Mouse (Mus musculus) intestine, embryonic 14.5 days (tissue): ENCODE measurements at regions not wholly inside any gene's neighbourhood (a gene's known extent, or its start where the extent isn't known, plus 50 kb on each side); places are given as distances from the start of the nearest gene placed in this dataset.

Experiments
- ATAC-seq: fragments of 200-750 bp; cut with Nextera tagmentation; replicated peaks from 2 replicates; pipeline ENCODE4 v1.8.0; 2017; ENCODE audit warnings: low read depth, moderate number of reproducible peaks, moderate TSS enrichment, moderate library complexity; ENCODE audit not compliant: low FRiP score, low TSS enrichment
- DNase-seq: peaks from one replicate; pipeline ENCODE4 v3.0.0-alpha.2; 2018; ENCODE audit warnings: low spot score
- H3K27ac ChIP-seq: fragments of 300-500 bp; sonication (generic); 2 replicates; pipeline ENCODE4 v1.5.1; 2014; ENCODE audit warnings: low read depth, mild to moderate bottlenecking, control low read depth
- H3K27me3 ChIP-seq: fragments of 300-500 bp; sonication (generic); replicated peaks from 2 replicates; pipeline ENCODE4 v1.6.1; 2014; ENCODE audit warnings: low read length, control low read depth; ENCODE audit not compliant: control insufficient read depth, insufficient read depth
- H3K36me3 ChIP-seq: fragments of 300-500 bp; sonication (generic); 2 replicates; pipeline ENCODE4 v1.6.1; 2014; ENCODE audit warnings: low read length, control low read depth; ENCODE audit not compliant: control insufficient read depth, insufficient read depth
- H3K4me1 ChIP-seq: fragments of 300-500 bp; sonication (generic); replicated peaks from 2 replicates; pipeline ENCODE4 v1.6.1; 2014; ENCODE audit warnings: low read length, control low read depth, mixed read lengths; ENCODE audit not compliant: control insufficient read depth, insufficient read depth
- H3K4me2 ChIP-seq: fragments of 300-500 bp; sonication (generic); 2 replicates; pipeline ENCODE4 v1.6.1; 2014; ENCODE audit warnings: low read length
- H3K4me3 ChIP-seq: fragments of 300-500 bp; sonication (generic); 2 replicates; pipeline ENCODE4 v1.5.1; 2014; ENCODE audit warnings: low read depth, low read length, control low read depth, mixed read lengths
- H3K9ac ChIP-seq: fragments of 300-500 bp; sonication (generic); 2 replicates; pipeline ENCODE4 v1.6.1; 2014; ENCODE audit warnings: mild to moderate bottlenecking, low read length
- H3K9me3 ChIP-seq: fragments of 300-500 bp; sonication (generic); 2 replicates; pipeline ENCODE4 v1.6.1; 2016; ENCODE audit warnings: low read length, control low read depth; ENCODE audit not compliant: control insufficient read depth
- WGBS: fragments of 180-500 bp; shearing (Covaris S2); extraction: QIAGEN DNeasy Blood & Tissue Kit; methylation state at CpG from one replicate; pipeline ENCODE4 v1.1.7; 2014; 5-methylcytosine and 5-hydroxymethylcytosine counted together

DNA sequence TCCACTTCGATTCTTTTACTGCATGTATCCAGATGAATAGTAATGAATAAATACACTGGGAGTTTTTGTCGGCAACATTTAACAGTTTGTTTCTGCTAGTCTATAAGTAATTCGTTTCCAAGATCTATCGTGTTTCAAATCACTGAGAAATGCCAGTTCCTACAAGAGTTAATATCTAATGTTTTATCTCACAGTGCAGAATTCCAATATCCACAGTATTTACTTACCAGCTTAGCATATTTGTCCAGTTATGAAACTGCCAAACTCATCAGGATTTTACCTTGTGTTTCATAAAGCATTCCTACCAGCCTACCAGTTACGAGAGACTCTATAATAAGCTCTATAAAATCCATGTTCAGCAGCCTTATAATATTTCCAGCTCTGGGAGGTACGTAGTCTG is 385.1 kb upstream of the Xrcc4 start:
- WGBS: 76% methylated on average over 6 of the region's 6 CpGs
- ATAC-seq (no peak), DNase-seq (no peak)
- Histone ChIP-seq H3K27me3 (no peaks in the 10 kb centered on the region), H3K9me3 (no peaks in the 10 kb centered on the region), H3K9ac (no peak overlapping the region), H3K36me3 (no peaks in the 10 kb centered on the region), H3K4me3 (no peak overlapping the region), H3K27ac (no peak overlapping the region), H3K4me1 (no peaks in the 10 kb centered on the region), H3K4me2 (no peak overlapping the region)

- DNase-seq (no peak), ATAC-seq (no peak)
- no peak overlapping the region for H3K9ac ChIP-seq
- no peak overlapping the region for H3K27ac ChIP-seq
- H3K4me2 ChIP-seq: no peak overlapping the region
- H3K27me3 ChIP-seq: no peaks in the 10 kb centered on the region
- H3K9me3 ChIP-seq: no peaks in the 10 kb centered on the region
- no peaks in the 10 kb centered on the region for H3K36me3 ChIP-seq
- H3K4me3 ChIP-seq: no peak overlapping the region
- no peaks in the 10 kb centered on the region for H3K4me1 ChIP-seq
These were observed 384.6 kb upstream of the Xrcc4 start for GRCm38 (mm10) chr13:90474053-90474452.

GRCm38 (mm10) chr13:90473041-90473825 is 383.8 kb upstream of the Xrcc4 start:
- DNase-seq (no peak), ATAC-seq (no peak)
- WGBS: 89% methylated on average over 8 of the region's 8 CpGs
- H3K4me1 ChIP-seq: no peaks in the 10 kb centered on the region
- no peak overlapping the region for H3K27ac ChIP-seq
- no peak overlapping the region for H3K4me3 ChIP-seq
- H3K9me3 ChIP-seq: no peaks in the 10 kb centered on the region
- no peak overlapping the region for H3K4me2 ChIP-seq
- no peaks in the 10 kb centered on the region for H3K36me3 ChIP-seq
- no peaks in the 10 kb centered on the region for H3K27me3 ChIP-seq
- H3K9ac ChIP-seq: no peak overlapping the region

- H3K9me3 ChIP-seq: no peaks in the 10 kb centered on the region
- peaks cover 10% of the 10 kb centered on the region; the same call in 1 of the 2 replicates for H3K4me1 ChIP-seq
- no peak overlapping the region for H3K27ac ChIP-seq
- H3K4me2 ChIP-seq: no peak overlapping the region
- no peak overlapping the region for H3K4me3 ChIP-seq
- no peaks in the 10 kb centered on the region for H3K27me3 ChIP-seq
- H3K36me3 ChIP-seq: no peaks in the 10 kb centered on the region
- 75% methylated on average over 5 of the region's 5 CpGs for WGBS
- no peak overlapping the region for H3K9ac ChIP-seq
- ATAC-seq: no peak
- DNase-seq: no peak
These were observed 376.7 kb upstream of the Xrcc4 start for GRCm38 (mm10) chr13:90466096-90466495.

GRCm38 (mm10) chr13:90464051-90464450 is 374.6 kb upstream of the Xrcc4 start:
- no peaks in the 10 kb centered on the region for H3K36me3 ChIP-seq
- ATAC-seq: peak; percentile 57; the same call in 1 of the 2 replicates
- H3K4me3 ChIP-seq: no peak overlapping the region
- no peaks in the 10 kb centered on the region for H3K27me3 ChIP-seq
- WGBS: 61% methylated on average over 2 of the region's 2 CpGs
- no peak for DNase-seq
- no peaks in the 10 kb centered on the region for H3K9me3 ChIP-seq
- H3K4me1 ChIP-seq: peaks cover 10% of the 10 kb centered on the region; the same call in 1 of the 2 replicates
- no peak overlapping the region for H3K4me2 ChIP-seq
- no peak overlapping the region for H3K9ac ChIP-seq
- no peak overlapping the region for H3K27ac ChIP-seq

- Histone ChIP-seq H3K4me3 (no peak overlapping the region), H3K27me3 (no peaks in the 10 kb centered on the region), H3K27ac (no peak overlapping the region), H3K4me2 (no peak overlapping the region), H3K9ac (no peak overlapping the region), H3K36me3 (no peaks in the 10 kb centered on the region), H3K4me1 (peaks cover 10% of the 10 kb centered on the region; the same call in 1 of the 2 replicates), H3K9me3 (no peaks in the 10 kb centered on the region)
- WGBS: 53% methylated on average over 2 of the region's 2 CpGs
- peak; percentile 79 for ATAC-seq
- no peak for DNase-seq
These were observed 374.0 kb upstream of the Xrcc4 start for GRCm38 (mm10) chr13:90463381-90463780.

- no peak overlapping the region for H3K9ac ChIP-seq
- H3K36me3 ChIP-seq: no peaks in the 10 kb centered on the region
- H3K4me1 ChIP-seq: no peaks in the 10 kb centered on the region
- H3K9me3 ChIP-seq: peaks cover 11% of the 10 kb centered on the region; the same call in 1 of the 2 replicates
- no peak overlapping the region for H3K4me2 ChIP-seq
- H3K27me3 ChIP-seq: no peaks in the 10 kb centered on the region
- ATAC-seq (no peak), DNase-seq (no peak)
- no peak overlapping the region for H3K4me3 ChIP-seq
- H3K27ac ChIP-seq: no peak overlapping the region
These were observed 365.2 kb upstream of the Xrcc4 start for GRCm38 (mm10) chr13:90454631-90455030.

DNA sequence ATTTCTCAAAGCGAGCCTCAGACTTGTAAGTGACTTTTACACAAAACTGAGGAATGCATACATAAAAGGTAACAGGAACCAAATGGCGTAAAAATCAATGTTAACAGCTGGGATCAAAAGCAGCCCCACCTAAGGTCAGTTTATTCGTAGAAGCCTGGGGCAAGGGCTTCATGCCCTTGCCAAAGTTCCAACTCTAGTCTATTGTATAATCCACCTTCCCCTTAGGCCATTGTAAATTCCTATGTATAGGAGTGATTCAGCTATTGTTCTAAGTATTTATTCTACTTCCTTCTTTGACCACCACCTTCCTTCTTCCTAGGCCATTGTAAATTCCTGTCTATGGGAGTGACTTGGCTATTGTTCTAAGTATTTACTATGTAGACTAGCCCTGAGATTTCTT is 337.5 kb upstream of the Xrcc4 start:
- WGBS: 85% methylated on average over 3 of the region's 3 CpGs
- Histone ChIP-seq H3K9ac (no peak overlapping the region), H3K9me3 (no peaks in the 10 kb centered on the region), H3K4me1 (no peaks in the 10 kb centered on the region), H3K4me2 (no peak overlapping the region), H3K27me3 (no peaks in the 10 kb centered on the region), H3K27ac (no peak overlapping the region), H3K36me3 (no peaks in the 10 kb centered on the region), H3K4me3 (no peak overlapping the region)
- DNase-seq (no peak), ATAC-seq (no peak)

GRCm38 (mm10) chr13:90425379-90425778 is 336.0 kb upstream of the Xrcc4 start:
- DNase-seq (no peak), ATAC-seq (0 out of 2 replicates have a peak, but pooled peaks have one; percentile 53)
- no peak overlapping the region for H3K4me3 ChIP-seq
- H3K4me2 ChIP-seq: no peak overlapping the region
- H3K27ac ChIP-seq: no peak overlapping the region
- H3K9me3 ChIP-seq: no peaks in the 10 kb centered on the region
- no peaks in the 10 kb centered on the region for H3K27me3 ChIP-seq
- H3K9ac ChIP-seq: no peak overlapping the region
- H3K4me1 ChIP-seq: no peaks in the 10 kb centered on the region
- H3K36me3 ChIP-seq: no peaks in the 10 kb centered on the region
- 37% methylated on average over 1 of the region's 1 CpGs for WGBS
